Mouse (Mus musculus): ENCODE results near the gene Crlf3. TPM values are rescaled to one million over a fixed set of nuclear protein-coding genes. Genes with fewer than 3 reads are reported as not detected.

The Crlf3 gene
- total and polyA plus RNA-seq, 3 experiments: 106 to 152 (median 114) TPM

- no peak overlapping the region for H3K4me2 ChIP-seq (ENCODE audit: insufficient read depth, low read depth, poor library complexity, severe bottlenecking)
- H3K9ac ChIP-seq (ENCODE audit: insufficient read depth, low read depth): no peak overlapping the region
- in situ Hi-C loops (cut with MboI; ENCODE audit: low pct_ligation_motif_present, low pct_unique_long_range_greater_than_20kb, low sequenced_read_pairs) (no loop called here), dilution Hi-C loops (cut with MboI; ENCODE audit: extremely low pct_ligation_motif_present, extremely low pct_unique_long_range_greater_than_20kb, low sequenced_read_pairs) (no loop called here)
- TF ChIP-seq SMC3 (IDR thresholded peaks at IDR 0.05; ENCODE audit: low read depth, low read length): no peak
- TF ChIP-seq POLR2AphosphoS2 (IDR thresholded peaks at IDR 0.05; ENCODE audit: low read depth, low read length): 0 out of 2 replicates have a peak, but pooled peaks have one; percentile 17
- H3K36me3 ChIP-seq (replicated peaks in 1 of 2; ENCODE audit: control insufficient read depth in 1 of 2, insufficient read depth in 1 of 2, low read length in 1 of 2): peaks cover 22 to 45% of the 10 kb centered on the region in 2 experiments
- DNase-seq (ENCODE audit: extremely low read depth): no peak
- H3K4me1 ChIP-seq (ENCODE audit: control insufficient read depth in 1 of 2, insufficient read depth in 2 of 2): peaks cover 2 to 27% of the 10 kb centered on the region in 2 experiments
- peaks cover 3% of the 10 kb centered on the region; the same call in 1 of the 2 replicates for H3K79me2 ChIP-seq (replicated peaks; ENCODE audit: control insufficient read depth, extremely low read depth, insufficient read depth, poor library complexity, severe bottlenecking)
- H3K4me3 ChIP-seq (replicated peaks in 1 of 3; ENCODE audit: low read depth in 2 of 3, low read length in 2 of 3, poor library complexity in 1 of 3): no peak overlapping the region
- H3K9me3 ChIP-seq (replicated peaks; ENCODE audit: low read length): no peaks in the 10 kb centered on the region
- H3K27ac ChIP-seq (ENCODE audit: insufficient read depth, low read depth): no peak overlapping the region
- H3K27me3 ChIP-seq (replicated peaks): no peaks in the 10 kb centered on the region
Measured at GRCm38 (mm10) chr11:80037495-80037894, 43.3 kb downstream of the Crlf3 start.

- no peak overlapping the region for H3K4me3 ChIP-seq (replicated peaks in 1 of 3; ENCODE audit: low read depth in 2 of 3, low read length in 2 of 3, poor library complexity in 1 of 3)
- in situ Hi-C loops (cut with MboI; ENCODE audit: low pct_ligation_motif_present, low pct_unique_long_range_greater_than_20kb, low sequenced_read_pairs) (no loop called here), dilution Hi-C loops (cut with MboI; ENCODE audit: extremely low pct_ligation_motif_present, extremely low pct_unique_long_range_greater_than_20kb, low sequenced_read_pairs) (no loop called here)
- no peaks in the 10 kb centered on the region for H3K27me3 ChIP-seq (replicated peaks)
- H3K9me3 ChIP-seq (replicated peaks; ENCODE audit: low read length): no peaks in the 10 kb centered on the region
- H3K9ac ChIP-seq (ENCODE audit: insufficient read depth, low read depth): no peak overlapping the region
- no peak overlapping the region for H3K4me2 ChIP-seq (ENCODE audit: insufficient read depth, low read depth, poor library complexity, severe bottlenecking)
- DNase-seq (ENCODE audit: extremely low read depth): no peak
- H3K27ac ChIP-seq (ENCODE audit: insufficient read depth, low read depth): no peak overlapping the region
- H3K36me3 ChIP-seq (replicated peaks in 1 of 2; ENCODE audit: control insufficient read depth in 1 of 2, insufficient read depth in 1 of 2, low read length in 1 of 2): peaks cover 51 to 94% of the 10 kb centered on the region in 2 experiments
- peaks cover 12% of the 10 kb centered on the region for H3K79me2 ChIP-seq (replicated peaks; ENCODE audit: control insufficient read depth, extremely low read depth, insufficient read depth, poor library complexity, severe bottlenecking)
- H3K4me1 ChIP-seq (ENCODE audit: control insufficient read depth in 1 of 2, insufficient read depth in 2 of 2): no peaks in the 10 kb centered on the region
- no peak for TF ChIP-seq MAX (IDR thresholded peaks at IDR 0.05; ENCODE audit: low read length)
- TF ChIP-seq CTCF (conservative IDR thresholded peaks at IDR 0.05 in 1 of 2, IDR thresholded peaks at IDR 0.05 in 1 of 2; ENCODE audit: low read depth in 2 of 2, low read length in 2 of 2): peak in 1 of 2 experiments; percentile 44; a peak in 2 of 4 replicates
- TF ChIP-seq POLR2A (IDR thresholded peaks at IDR 0.05; ENCODE audit: low read depth, low read length): no peak
- TF ChIP-seq ETS1 (conservative IDR thresholded peaks at IDR 0.05; ENCODE audit: low read depth, low read length): no peak
- no peak for TF ChIP-seq TBP (conservative IDR thresholded peaks at IDR 0.05; ENCODE audit: low read depth, low read length)
- TF ChIP-seq KAT2A (IDR thresholded peaks at IDR 0.05; ENCODE audit: insufficient replicate concordance, low read length): no peak
- TF ChIP-seq MYC (IDR thresholded peaks at IDR 0.05; ENCODE audit: low read depth, low read length): 0 out of 2 replicates have a peak, but pooled peaks have one; percentile 33
- no peak for TF ChIP-seq E2F4 (IDR thresholded peaks at IDR 0.05; ENCODE audit: insufficient replicate concordance, low read depth, low read length)
- no peak for TF ChIP-seq SIN3A (IDR thresholded peaks at IDR 0.05; ENCODE audit: low read length)
- no peak for TF ChIP-seq CHD1 (IDR thresholded peaks at IDR 0.05; ENCODE audit: low read depth, low read length)
- TF ChIP-seq NRF1 (IDR thresholded peaks at IDR 0.05; ENCODE audit: low read depth, low read length): no peak
- no peak for TF ChIP-seq USF2 (conservative IDR thresholded peaks at IDR 0.05; ENCODE audit: low read depth, low read length)
- TF ChIP-seq IRF4 (IDR thresholded peaks at IDR 0.05; ENCODE audit: low read depth, low read length): no peak
- TF ChIP-seq HCFC1 (IDR thresholded peaks at IDR 0.05; ENCODE audit: low read depth, low read length): no peak
Measured at GRCm38 (mm10) chr11:80021306-80021705, 59.5 kb downstream of the Crlf3 start.

Data from CH12.LX (cell line).